Mouse (Mus musculus) left cerebral cortex, adult 9 months (tissue): Measurements from ENCODE around the gene Hk3.

ENCODE experiments used
- DNase-seq, 2 experiments: peaks; one replicate each; pipeline ENCODE4 v3.0.0; 2022; ENCODE audit warnings: low spot score in 2 of 2

The Hk3 gene

GRCm38 (mm10) chr13:55002090-55002489, 19.1 kb downstream of the Hk3 start:
- DNase-seq = peak in 1 of 2 experiments; percentile 48

GRCm38 (mm10) chr13:55000433-55000832, 20.8 kb downstream of the Hk3 start:
- peak; percentile 59 to 67 for DNase-seq

- no peak for DNase-seq
Measured at GRCm38 (mm10) chr13:54997568-54997967, 23.6 kb downstream of the Hk3 start.

GRCm38 (mm10) chr13:54995161-54995560, 26.0 kb downstream of the Hk3 start:
- no peak for DNase-seq

- DNase-seq = no peak
Measured at GRCm38 (mm10) chr13:54994576-54994975, 26.6 kb downstream of the Hk3 start.

- DNase-seq = no peak
Measured at GRCm38 (mm10) chr13:54992215-54992614, 29.0 kb downstream of the Hk3 start.

GRCm38 (mm10) chr13:54988181-54988760, 32.9 kb downstream of the Hk3 start:
- no peak for DNase-seq

GRCm38 (mm10) chr13:54987405-54987804, 33.8 kb downstream of the Hk3 start:
- DNase-seq = no peak

- DNase-seq = no peak
Measured at GRCm38 (mm10) chr13:54983614-54984013, 37.6 kb downstream of the Hk3 start.

GRCm38 (mm10) chr13:54983001-54983400, 38.2 kb downstream of the Hk3 start:
- DNase-seq = no peak

- no peak for DNase-seq
Measured at GRCm38 (mm10) chr13:54980957-54981356, 40.2 kb downstream of the Hk3 start.

GRCm38 (mm10) chr13:54978804-54979203, 42.4 kb downstream of the Hk3 start:
- DNase-seq = no peak

- no peak for DNase-seq
Measured at GRCm38 (mm10) chr13:54975546-54975945, 45.6 kb downstream of the Hk3 start.

- DNase-seq = no peak
Measured at GRCm38 (mm10) chr13:54970521-54971247, 50.5 kb downstream of the Hk3 start.

GRCm38 (mm10) chr13:54969513-54969912, 51.7 kb downstream of the Hk3 start:
- DNase-seq = no peak

GRCm38 (mm10) chr13:54968636-54969035, 52.5 kb downstream of the Hk3 start:
- no peak for DNase-seq

- no peak for DNase-seq
Measured at GRCm38 (mm10) chr13:54967501-54967900, 53.7 kb downstream of the Hk3 start.

GRCm38 (mm10) chr13:54965256-54965655, 55.9 kb downstream of the Hk3 start:
- DNase-seq = no peak

- DNase-seq = no peak
Measured at GRCm38 (mm10) chr13:54960491-54960890, 60.7 kb downstream of the Hk3 start.

- DNase-seq = no peak
Measured at GRCm38 (mm10) chr13:54959842-54960241, 61.3 kb downstream of the Hk3 start.

GRCm38 (mm10) chr13:54959059-54959701, 62.0 kb downstream of the Hk3 start:
- DNase-seq = peak in 1 of 2 experiments; percentile 34

- no peak for DNase-seq
Measured at GRCm38 (mm10) chr13:54957281-54957680, 63.9 kb downstream of the Hk3 start.
